Mouse (Mus musculus) heart, postnatal 0 days (tissue): Measurements from ENCODE around the gene Ncbp2. TPM values are rescaled to one million over a fixed set of nuclear protein-coding genes. Genes with fewer than 3 reads are reported as not detected.

Experiments used
- ATAC-seq: fragments of 200-750 bp; cut with Nextera tagmentation; 2 replicates; pipeline ENCODE4 v1.8.0; 2017; ENCODE audit warnings: low read depth, moderate number of reproducible peaks, moderate library complexity; ENCODE audit not compliant: insufficient read depth
- DNase-seq: peaks from one replicate; pipeline ENCODE4 v3.0.0-alpha.2; 2016; ENCODE audit warnings: low spot score
- H3K27ac ChIP-seq: fragments of 300-500 bp; sonication (generic); 2 replicates; pipeline ENCODE4 v1.5.1; 2014; ENCODE audit warnings: low read depth, mild to moderate bottlenecking
- H3K27me3 ChIP-seq: fragments of 300-500 bp; sonication (generic); 2 replicates; pipeline ENCODE4 v1.6.1; 2014; ENCODE audit warnings: low read length, mixed read lengths; ENCODE audit not compliant: control insufficient read depth, insufficient read depth
- H3K36me3 ChIP-seq: fragments of 300-500 bp; sonication (generic); replicated peaks from 2 replicates; pipeline ENCODE4 v1.6.1; 2014; ENCODE audit warnings: low read length, mixed read lengths; ENCODE audit not compliant: control insufficient read depth, insufficient read depth
- H3K4me1 ChIP-seq: fragments of 300-500 bp; sonication (generic); 2 replicates; pipeline ENCODE4 v1.6.1; 2014; ENCODE audit warnings: antibody characterized with exemption; ENCODE audit not compliant: control insufficient read depth, insufficient read depth
- H3K4me2 ChIP-seq: fragments of 300-500 bp; sonication (generic); 2 replicates; pipeline ENCODE4 v1.6.1; 2014; ENCODE audit warnings: low read depth, mild to moderate bottlenecking, low read length, moderate library complexity
- H3K4me3 ChIP-seq: fragments of 300-500 bp; sonication (generic); 2 replicates; pipeline ENCODE4 v1.5.1; 2014; ENCODE audit warnings: low read depth, low read length
- H3K9ac ChIP-seq: fragments of 300-500 bp; sonication (generic); replicated peaks from 2 replicates; pipeline ENCODE4 v1.6.1; 2014; ENCODE audit warnings: low read depth, low read length, mixed read lengths
- H3K9me3 ChIP-seq: fragments of 300-500 bp; sonication (generic); replicated peaks from 2 replicates; pipeline ENCODE4 v1.6.1; 2016; ENCODE audit warnings: low read length; ENCODE audit not compliant: control insufficient read depth
- CTCF ChIP-seq: IDR thresholded peaks from 2 replicates; pipeline ENCODE4 v1.5.1; 2016; ENCODE audit warnings: antibody characterized with exemption, control low read depth, low read depth
- EP300 ChIP-seq: IDR thresholded peaks from 2 replicates; pipeline ENCODE4 v1.6.1; 2016; ENCODE audit warnings: antibody characterized with exemption, low read depth
- WGBS: fragments of 180-500 bp; shearing (Covaris S2); extraction: QIAGEN DNeasy Blood & Tissue Kit; methylation state at CpG from one replicate; pipeline ENCODE4 v1.1.7; 2014; 5-methylcytosine and 5-hydroxymethylcytosine counted together
- polyA plus RNA-seq: library from polyadenylated mRNA; unstranded; fragments of >200 nt; fragmentation: Nextera tagmentation; extraction: Ambion mirVana; gene quantifications from 2 replicates; pipeline ENCODE4 v1.2.1, GENCODE M21; 2015
- total RNA-seq: library from RNA; depleted of rRNA; stranded (reverse); fragments of >200 nt; gene quantifications from 2 replicates; pipeline ENCODE4 v1.2.3, GENCODE M21; 2014; ENCODE audit warnings: low replicate concordance

Ncbp2 gene
- total and polyA plus RNA-seq, 2 experiments from 2014 or later, result 12.0 to 42.1 TPM

DNA sequence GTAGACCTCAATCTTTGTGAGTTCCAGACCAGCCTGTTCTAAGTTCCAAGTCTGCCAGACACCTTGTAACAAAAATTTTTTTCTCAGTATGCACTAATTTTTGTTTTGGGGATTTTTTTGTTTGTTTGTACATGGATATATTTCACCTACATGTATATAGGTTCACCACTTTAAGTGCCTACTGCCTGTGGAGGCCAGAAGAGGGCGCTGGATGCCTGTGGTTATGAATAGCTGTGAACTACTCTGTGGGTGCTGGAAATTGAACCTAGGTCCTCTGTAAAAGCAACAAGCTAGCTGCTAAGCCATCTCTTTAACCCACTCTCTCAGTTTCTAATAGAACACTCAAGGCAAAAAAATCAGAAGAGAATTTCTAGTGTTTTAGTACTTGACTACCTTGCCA lies 43.7 kb downstream of the Ncbp2 start:
- Histone ChIP-seq H3K9me3 (no peaks in the 10 kb centered on the region), H3K4me1 (no peaks in the 10 kb centered on the region), H3K4me2 (no peak overlapping the region), H3K27ac (no peak overlapping the region), H3K9ac (no peak overlapping the region), H3K36me3 (peaks cover 25% of the 10 kb centered on the region), H3K27me3 (no peaks in the 10 kb centered on the region), H3K4me3 (no peak overlapping the region)
- TF ChIP-seq CTCF (no peak), EP300 (no peak)
- 53% methylated on average over 1 of the region's 1 CpGs for WGBS
- no peak for DNase-seq
- ATAC-seq, result no peak

DNA sequence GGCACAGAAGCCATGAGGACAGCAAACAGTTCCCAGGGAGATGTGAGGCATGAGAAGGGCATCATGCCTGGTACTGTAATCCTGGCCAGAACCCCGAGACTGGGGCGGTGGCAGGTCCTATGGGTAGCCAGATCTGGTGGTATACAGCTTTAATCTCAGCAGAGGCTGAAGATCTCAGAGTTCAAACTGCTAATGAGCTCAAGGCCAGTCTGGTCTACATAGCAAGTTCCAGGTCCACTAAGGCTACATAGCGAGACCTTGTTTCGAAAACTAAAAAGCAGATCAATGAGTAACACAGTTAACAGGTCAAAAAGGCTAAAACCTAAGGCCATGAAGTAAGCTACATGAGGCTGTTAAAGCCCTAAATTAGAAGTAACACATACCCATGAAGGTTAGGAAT lies 44.9 kb downstream of the Ncbp2 start:
- peaks cover 23% of the 10 kb centered on the region for H3K36me3 ChIP-seq
- TF ChIP-seq CTCF (no peak), EP300 (no peak)
- no peak for ATAC-seq

DNA sequence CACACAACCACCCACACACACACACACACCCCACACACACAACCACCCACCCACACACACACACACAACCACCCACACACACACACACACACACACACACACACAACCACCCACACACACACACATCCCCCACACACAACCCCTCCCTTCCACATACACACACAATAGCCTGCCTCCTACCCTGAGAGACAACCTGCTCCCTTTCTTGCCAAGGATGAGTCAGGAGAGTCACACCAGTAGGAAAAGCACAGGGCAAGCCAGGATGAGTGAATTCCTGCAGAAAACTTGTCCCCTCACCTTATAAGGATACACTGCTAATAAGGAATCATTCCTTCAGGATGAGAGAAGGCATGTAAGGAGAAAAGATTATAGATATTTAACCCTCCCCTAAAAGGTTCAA lies 45.6 kb downstream of the Ncbp2 start:
- TF ChIP-seq CTCF (no peak), EP300 (no peak)

More for the DNA sequence above, 44.9 kb downstream of the Ncbp2 start:
- H3K9me3 ChIP-seq, result no peaks in the 10 kb centered on the region
- no peak overlapping the region for H3K4me2 ChIP-seq
- no peak for DNase-seq
- no peaks in the 10 kb centered on the region for H3K27me3 ChIP-seq
- H3K4me1 ChIP-seq, result no peaks in the 10 kb centered on the region
- 95% methylated on average over 4 of the region's 4 CpGs for WGBS
- no peak overlapping the region for H3K9ac ChIP-seq
- no peak overlapping the region for H3K27ac ChIP-seq
- H3K4me3 ChIP-seq, result no peak overlapping the region

DNA sequence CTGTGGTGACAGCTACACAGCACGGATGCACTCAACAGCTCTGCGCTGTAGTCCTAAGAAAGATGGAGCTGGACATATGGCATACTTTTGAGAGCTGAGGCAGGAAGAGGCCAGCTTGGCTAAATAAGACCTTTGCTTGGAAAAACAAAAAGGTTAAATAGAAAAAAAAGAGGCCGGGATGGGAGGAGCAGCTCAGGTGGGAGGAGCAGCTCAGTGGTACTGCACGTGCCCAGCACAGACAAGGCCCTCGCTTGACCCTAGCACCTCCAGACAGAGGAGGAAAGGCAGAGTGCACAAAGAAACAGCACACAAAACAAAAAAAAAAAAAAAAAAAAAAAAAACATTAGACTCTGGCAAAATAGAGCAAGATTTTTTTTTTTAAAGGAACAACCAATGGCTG lies 48.1 kb downstream of the Ncbp2 start:
- Histone ChIP-seq H3K27ac (no peak overlapping the region), H3K4me2 (no peak overlapping the region), H3K4me3 (no peak overlapping the region), H3K27me3 (no peaks in the 10 kb centered on the region), H3K9me3 (no peaks in the 10 kb centered on the region), H3K4me1 (0 out of 2 replicates have a peak, but pooled peaks cover under 1% of the 10 kb centered on the region), H3K36me3 (0 out of 2 replicates have a peak, but pooled peaks cover 9% of the 10 kb centered on the region), H3K9ac (no peak overlapping the region)
- DNase-seq (no peak), ATAC-seq (no peak)
- no peak for TF ChIP-seq CTCF
- no peak for TF ChIP-seq EP300
- WGBS, result 81% methylated on average over 5 of the region's 5 CpGs

More for the DNA sequence above, 45.6 kb downstream of the Ncbp2 start:
- H3K4me2 ChIP-seq, result no peak overlapping the region
- H3K9me3 ChIP-seq, result no peaks in the 10 kb centered on the region
- no peaks in the 10 kb centered on the region for H3K4me1 ChIP-seq
- peaks cover 21% of the 10 kb centered on the region for H3K36me3 ChIP-seq
- no peak overlapping the region for H3K27ac ChIP-seq
- H3K9ac ChIP-seq, result no peak overlapping the region
- H3K27me3 ChIP-seq, result no peaks in the 10 kb centered on the region
- no peak overlapping the region for H3K4me3 ChIP-seq
- no peak for ATAC-seq
- no peak for DNase-seq

GRCm38 (mm10) chr16:32002509-32003477 lies 54.5 kb downstream of the Ncbp2 start, which contains the start of gene Senp5:
Gene Senp5, minus strand, starts transcription at chr16:32003287.
- peak within 1 kb of the TSS; percentile 83 for H3K4me3 ChIP-seq
- H3K27ac ChIP-seq, result peak within 1 kb of the TSS; percentile 82
- peak within 1 kb of the TSS; percentile 88 for H3K9ac ChIP-seq
- DNase-seq (peak; percentile 97), ATAC-seq (peak; percentile 96)
- peaks cover 11% of the 10 kb centered on the region for H3K4me1 ChIP-seq
- under 1% methylated on average over 65 of the region's 66 CpGs for WGBS
- TF ChIP-seq CTCF (no peak), EP300 (0 out of 2 replicates have a peak, but pooled peaks have one; percentile 23)
- H3K9me3 ChIP-seq, result no peaks in the 10 kb centered on the region
- H3K36me3 ChIP-seq, result 0 out of 2 replicates have a peak, but pooled peaks cover 5% of the 10 kb centered on the region
- peak within 1 kb of the TSS; percentile 90 for H3K4me2 ChIP-seq
- H3K27me3 ChIP-seq, result no peaks in the 10 kb centered on the region
